ENCODE assay signal across 17 mouse cellular contexts in the genomic region with DNA sequence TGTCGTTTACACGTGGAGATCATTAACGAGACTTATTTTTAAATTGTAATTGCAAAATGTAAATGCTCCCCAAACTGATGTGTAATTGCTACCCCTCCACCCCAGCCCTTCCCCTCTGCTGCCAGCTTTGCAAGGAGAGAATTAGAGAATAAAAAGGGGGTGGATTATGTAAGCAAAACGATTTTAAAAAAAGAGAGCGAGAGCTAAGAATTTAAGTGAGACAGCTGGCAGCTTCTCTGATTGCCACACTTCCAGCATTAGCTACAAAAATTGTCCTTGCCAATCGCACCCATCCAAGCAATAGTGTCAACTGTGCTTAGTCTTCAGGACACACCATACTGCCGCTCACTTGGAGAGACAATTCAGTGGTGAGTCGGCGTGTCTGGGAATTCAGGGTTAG.
DNase-seq lines count a peak whose midpoint lies in the region; ATAC-seq and TF ChIP-seq lines count a peak whose summit lies in the region.
"Had no signal": no experiment of that assay in that cellular context is flagged by ENCODE, and none has a peak within 500 bp of the region (broad histone marks: within the 10 kb centered on the region; RNA-seq: fewer than 3 reads in every experiment).

No protein-coding gene starts in this region.

- peak; percentile 75 to 87 for DNase-seq in layer of hippocampus, adult 18-20 months (ENCODE audit: low spot score in 2 of 2)
- DNase-seq in layer of hippocampus, postnatal 10 days (ENCODE audit: low spot score in 2 of 2): no peak
- DNase-seq in brain, adult 2 months (ENCODE audit: low read depth, low spot score): peak; percentile 94
- DNase-seq in forebrain, postnatal 0 days: peak; percentile 55
- DNase-seq in left cerebral cortex, adult 2 months (ENCODE audit: extremely low spot score in 1 of 2, low spot score in 2 of 2): peak; percentile 43 to 66
- no peak for DNase-seq in heart, adult 8-10 months (ENCODE audit: low spot score)
- no peak for DNase-seq in heart, postnatal 25 days (ENCODE audit: low spot score)
- no peak for DNase-seq in adrenal gland, postnatal 25 days
- DNase-seq: adrenal gland, postnatal 36 days; cerebellum, adult 18-20 months; gastrocnemius, postnatal 14 days; thymus, adult 2 months had no signal

- H3K4me2 ChIP-seq in forebrain, postnatal 0 days (ENCODE audit: low read depth): no peak overlapping the region
- H3K4me2 ChIP-seq: embryonic facial prominence, embryonic 15.5 days; heart, embryonic 12.5 days had no signal

- H3K27ac ChIP-seq in forebrain, postnatal 0 days (ENCODE audit: low read depth, low read length): peak overlapping the region; percentile 62
- peak overlapping the region; percentile 93 for H3K27ac ChIP-seq in left cerebral cortex, adult 2 months
- H3K27ac ChIP-seq: embryonic facial prominence, embryonic 15.5 days; kidney, postnatal 0 days; limb, embryonic 10.5 days; liver, embryonic 14.5 days had no signal

- WGBS in forebrain, postnatal 0 days: 28% methylated on average over 9 of the region's 9 CpGs

- H3K4me1 ChIP-seq in forebrain, postnatal 0 days (ENCODE audit: insufficient read depth): peaks cover 3% of the 10 kb centered on the region; the same call in 1 of the 2 replicates
- H3K4me1 ChIP-seq: heart, embryonic 12.5 days; limb, embryonic 10.5 days had no signal

- H3K36me3 ChIP-seq in forebrain, postnatal 0 days (ENCODE audit: insufficient read depth): no peaks in the 10 kb centered on the region
- H3K36me3 ChIP-seq: embryonic facial prominence, embryonic 15.5 days; heart, embryonic 12.5 days; limb, embryonic 10.5 days had no signal

- peak; percentile 85 for ATAC-seq in forebrain, postnatal 0 days

- TF ChIP-seq CTCF in forebrain, postnatal 0 days (IDR thresholded peaks at IDR 0.05; ENCODE audit: low read depth): no peak
- no peak for TF ChIP-seq CTCF in left cerebral cortex, adult 2 months (IDR thresholded peaks at IDR 0.05)

- no peaks in the 10 kb centered on the region for H3K27me3 ChIP-seq in forebrain, postnatal 0 days (ENCODE audit: insufficient read depth, low read length)
- H3K27me3 ChIP-seq: embryonic facial prominence, embryonic 15.5 days; heart, embryonic 12.5 days had no signal

- intact Hi-C loops in left cerebral cortex, adult 2 months (cut with DNase I): loop anchor here (1.0 to 5.0 kb wide), 2 partner anchors 41 to 72 kb away; no protein-coding TSS in a partner anchor
- intact Hi-C loops in heart, postnatal 25 days (cut with DNase I): no loop called here

- no peaks in the 10 kb centered on the region for H3K9me3 ChIP-seq in forebrain, postnatal 0 days (ENCODE audit: low read length)
- H3K9me3 ChIP-seq: embryonic facial prominence, embryonic 15.5 days; heart, embryonic 12.5 days; limb, embryonic 10.5 days had no signal

- H3K4me3 ChIP-seq in forebrain, postnatal 0 days (ENCODE audit: low read depth, low read length): no peak overlapping the region
- H3K4me3 ChIP-seq in left cerebral cortex, adult 2 months: no peak overlapping the region
- H3K4me3 ChIP-seq: embryonic facial prominence, embryonic 15.5 days; heart, embryonic 12.5 days; limb, embryonic 10.5 days had no signal

- H3K9ac ChIP-seq in forebrain, postnatal 0 days: no peak overlapping the region
- H3K9ac ChIP-seq: embryonic facial prominence, embryonic 15.5 days; heart, embryonic 12.5 days; liver, embryonic 14.5 days had no signal

Comparison
In these comparisons a context has a peak if more than half of its experiments do, and no peak if none do; other contexts are left out.
1. DNase-seq: peak in layer of hippocampus, adult 18-20 months (2 of 2), brain, adult 2 months (single experiment), forebrain, postnatal 0 days (single experiment) and left cerebral cortex, adult 2 months (2 of 2); none in layer of hippocampus, postnatal 10 days (0 of 2), heart, adult 8-10 months (single experiment), heart, postnatal 25 days (single experiment) and adrenal gland, postnatal 25 days (single experiment).